Mouse (Mus musculus): ENCODE results near the gene Cntrl.

Cntrl gene

GRCm38 (mm10) chr2:35174100-35174499 is 64.8 kb downstream of the Cntrl start:
- no peak for DNase-seq (ENCODE audit: low spot score in 2 of 2)

GRCm38 (mm10) chr2:35175281-35176065 is 66.2 kb downstream of the Cntrl start:
- DNase-seq (ENCODE audit: low spot score in 2 of 2): no peak

- DNase-seq (ENCODE audit: low spot score in 2 of 2): no peak
These were observed 68.9 kb downstream of the Cntrl start for GRCm38 (mm10) chr2:35178153-35178552.

DNA sequence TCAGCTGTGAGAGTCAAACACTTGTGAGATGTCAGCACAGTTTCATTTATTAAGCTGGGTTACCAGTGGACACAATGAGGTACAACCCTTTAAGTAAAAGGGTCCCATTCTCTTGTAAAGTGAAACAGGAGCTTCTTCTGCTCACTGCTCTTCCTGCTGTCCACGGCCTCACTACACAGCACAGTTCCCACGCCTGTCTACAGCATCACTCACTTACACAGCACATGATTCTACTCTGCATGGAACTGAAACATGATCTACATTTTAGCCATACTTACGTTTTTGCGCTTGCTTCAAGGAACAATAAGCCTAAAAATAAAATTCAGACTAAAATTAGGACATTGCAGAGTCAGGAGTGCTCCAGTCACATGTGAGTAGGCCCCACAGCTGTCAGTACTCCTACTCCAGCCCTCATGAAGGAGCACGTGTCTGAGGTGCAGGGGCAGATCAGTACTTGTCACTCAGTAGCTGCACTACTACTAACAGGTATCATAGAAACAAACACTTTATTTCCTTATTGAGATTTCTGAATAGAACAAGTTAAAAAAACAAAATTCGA is 73.9 kb downstream of the Cntrl start:
- DNase-seq (ENCODE audit: low spot score in 2 of 2): no peak

DNA sequence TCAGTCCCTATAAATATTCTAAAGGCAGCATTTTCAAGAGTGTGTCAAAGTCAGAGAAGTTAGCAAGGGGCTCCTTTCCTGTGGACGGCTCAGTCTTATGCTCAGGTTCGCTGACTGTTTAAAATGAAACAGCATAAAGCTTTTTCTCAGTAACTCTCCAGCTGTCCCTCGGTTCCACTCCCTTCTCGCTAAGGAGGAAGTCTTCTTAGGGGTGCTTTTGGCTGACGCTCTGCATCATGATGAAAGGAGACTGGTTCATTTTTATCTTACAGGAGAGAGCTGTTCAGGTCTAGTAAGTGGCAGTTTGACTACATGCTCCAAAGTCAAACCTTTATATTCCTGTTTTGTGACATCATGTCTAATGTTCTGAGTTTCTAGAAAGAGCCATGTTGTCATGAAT is 79.6 kb downstream of the Cntrl start:
- DNase-seq (ENCODE audit: low spot score in 2 of 2): no peak

- no peak for DNase-seq (ENCODE audit: low spot score in 2 of 2)
These were observed 84.7 kb downstream of the Cntrl start for GRCm38 (mm10) chr2:35193976-35194375.

DNA sequence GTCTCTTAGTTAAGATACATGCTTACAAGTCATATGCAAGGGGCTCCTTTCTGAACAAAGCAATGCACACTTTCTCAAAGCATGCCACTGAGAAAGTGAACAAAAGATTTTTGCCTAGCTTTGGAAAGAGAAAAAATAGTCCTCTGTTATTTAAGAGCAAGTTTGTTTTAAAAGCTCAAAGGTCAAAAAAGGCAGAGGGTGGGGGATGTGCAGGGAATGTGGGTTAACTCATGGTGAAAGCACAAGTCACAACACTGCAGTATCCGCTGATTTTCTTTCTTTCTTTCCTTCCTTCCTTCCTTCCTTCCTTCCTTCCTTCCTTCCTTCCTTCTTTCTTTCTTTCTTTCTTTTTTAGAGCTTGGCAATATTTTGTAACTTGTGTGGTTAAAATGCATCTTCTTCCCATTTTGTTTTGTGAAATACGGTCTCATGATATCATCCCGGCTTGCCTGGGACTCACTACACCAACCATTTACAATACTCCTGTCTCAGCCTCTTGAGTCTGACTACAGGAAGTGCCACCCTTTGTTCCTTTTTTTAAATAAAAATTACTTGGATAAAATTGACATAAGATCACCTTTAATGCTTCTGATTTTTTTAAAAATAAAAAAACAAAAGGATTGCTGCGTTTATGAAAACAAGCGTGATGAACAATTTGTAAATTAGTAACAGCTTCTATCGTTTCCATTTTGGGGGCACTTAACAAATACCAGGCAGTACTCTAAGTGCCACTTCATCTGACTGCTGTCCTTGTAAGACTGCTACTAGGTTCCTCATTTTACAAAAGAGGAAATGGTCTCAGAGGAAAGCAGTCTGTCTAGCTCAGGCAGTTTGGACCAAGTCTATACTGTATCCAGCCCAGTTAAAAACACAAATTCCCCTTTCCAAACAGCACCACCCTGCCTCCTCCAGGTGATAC is 86.6 kb downstream of the Cntrl start:
- DNase-seq (ENCODE audit: low spot score in 2 of 2): no peak

DNA sequence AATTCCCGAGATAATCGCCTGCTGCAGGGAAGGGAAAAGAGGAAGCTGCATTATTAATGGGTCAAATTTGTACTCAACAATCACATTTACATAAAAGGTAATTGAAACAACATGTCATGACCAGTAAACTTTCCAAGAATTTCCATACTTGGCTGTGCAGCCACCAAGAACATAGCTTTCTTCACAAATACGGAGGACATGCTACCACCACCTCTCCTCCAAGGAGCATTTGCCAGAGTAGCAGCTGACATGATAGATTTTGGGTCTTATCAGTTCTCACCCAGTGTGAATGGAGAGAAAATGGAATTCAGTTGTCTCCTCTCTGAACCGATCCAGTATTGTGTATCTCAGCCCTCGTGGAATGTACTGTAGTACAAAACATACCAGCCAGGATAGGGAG is 90.2 kb downstream of the Cntrl start:
- peak in 1 of 2 experiments; percentile 28 for DNase-seq (ENCODE audit: low spot score in 2 of 2)

GRCm38 (mm10) chr2:35199971-35200897 is 90.9 kb downstream of the Cntrl start:
- peak in 1 of 2 experiments; percentile 64 for DNase-seq (ENCODE audit: low spot score in 2 of 2)

DNA sequence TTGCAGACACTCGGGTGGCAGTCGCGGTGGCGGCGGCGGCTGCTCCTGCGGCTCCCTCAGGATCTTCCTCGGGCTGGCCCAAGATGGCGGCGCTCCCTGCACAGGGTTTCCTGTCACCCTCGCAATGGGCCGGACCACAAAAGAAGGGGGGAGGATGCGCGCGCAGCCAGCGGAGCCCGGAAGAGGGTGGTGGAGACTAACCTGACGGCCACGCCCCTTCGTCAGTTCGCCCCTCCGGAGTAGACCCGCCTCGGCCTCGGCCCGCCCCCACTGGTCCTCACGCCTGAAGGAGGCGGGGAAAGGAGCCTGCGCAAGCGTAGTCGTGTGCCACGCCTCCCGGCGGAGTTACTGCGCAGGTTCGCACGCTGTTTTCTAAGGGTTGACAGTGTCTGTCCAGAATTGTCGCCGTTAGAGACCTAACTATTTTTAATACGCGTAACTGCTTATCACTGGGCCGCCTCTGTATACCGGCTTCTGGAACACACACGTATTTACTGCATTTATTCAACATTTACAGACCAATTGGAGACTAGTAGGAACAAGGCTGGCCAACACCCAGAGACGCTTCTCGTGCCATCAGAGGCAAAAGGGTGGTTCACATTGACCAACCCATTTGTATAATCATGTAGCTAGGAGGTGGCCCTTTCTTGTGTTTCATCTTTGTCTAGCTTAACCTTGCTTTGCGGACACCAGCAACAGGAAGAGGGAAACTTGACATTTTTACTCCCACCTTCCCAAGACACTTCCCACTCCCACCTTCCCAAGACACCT is 91.8 kb downstream of the Cntrl start, which contains the start of gene Rab14:
Gene Rab14 (minus strand): TSS at position 223 of the 771 bp plus-strand sequence.
- peak; percentile 99 to 100 for DNase-seq (ENCODE audit: low spot score in 2 of 2)

GRCm38 (mm10) chr2:35203729-35204128 is 94.4 kb downstream of the Cntrl start:
- no peak for DNase-seq (ENCODE audit: low spot score in 2 of 2)

DNA sequence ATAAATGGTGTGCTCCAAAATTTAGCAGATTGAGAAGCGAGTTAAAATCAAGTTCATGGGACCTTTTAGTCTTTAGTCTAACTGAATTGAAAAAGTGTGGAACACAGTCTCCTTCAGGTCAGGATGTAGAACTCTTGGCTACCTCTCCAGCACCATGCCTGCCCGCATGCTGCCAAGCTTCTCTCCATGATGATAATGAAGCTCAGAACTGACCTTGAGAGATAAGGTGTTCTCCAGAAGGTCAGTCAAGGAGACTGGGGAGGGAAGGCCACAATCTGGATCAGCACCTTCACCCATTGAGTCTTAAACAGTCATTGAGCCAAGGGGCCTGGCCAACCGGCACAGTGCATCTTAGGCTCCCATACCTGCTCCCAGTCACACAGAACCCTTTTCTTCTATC is 97.5 kb downstream of the Cntrl start:
- no peak for DNase-seq (ENCODE audit: low spot score in 2 of 2)

- no peak for DNase-seq (ENCODE audit: low spot score in 2 of 2)
These were observed 98.8 kb downstream of the Cntrl start for GRCm38 (mm10) chr2:35208054-35208453.

DNA sequence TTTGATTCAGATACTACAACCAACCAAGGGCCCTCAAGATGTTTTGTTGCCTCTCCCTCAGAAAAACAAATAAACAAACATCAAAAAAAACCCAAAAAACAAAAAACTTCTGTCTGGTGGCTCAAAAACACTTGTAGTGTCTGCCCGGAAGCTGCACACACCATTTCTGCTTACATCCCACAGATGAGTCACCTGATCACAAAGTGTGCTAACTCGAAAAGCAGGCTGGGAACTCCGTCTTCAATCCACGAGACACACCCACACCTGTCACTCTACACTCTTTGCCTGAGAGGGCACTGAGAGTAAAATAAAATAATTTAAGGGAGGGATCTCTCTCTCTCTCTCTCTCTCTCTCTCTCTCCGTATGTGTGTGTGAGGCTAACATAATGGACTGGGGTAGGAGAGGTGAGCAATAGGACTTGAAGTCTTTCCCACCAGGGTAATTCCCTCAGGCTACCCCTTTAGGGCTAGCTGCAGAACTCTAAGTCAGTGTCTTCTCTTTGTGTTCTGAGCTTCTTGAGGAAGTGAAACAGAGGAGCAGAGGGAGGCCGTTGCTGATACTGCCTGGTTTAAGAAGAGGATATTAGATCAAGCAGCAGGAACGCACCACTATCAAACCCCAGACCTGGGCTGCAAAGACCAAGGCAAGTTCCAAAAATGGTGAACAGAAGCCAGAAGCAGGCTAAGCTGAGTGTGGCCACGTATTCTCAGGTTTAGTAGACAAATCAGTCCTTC is 99.8 kb downstream of the Cntrl start:
- DNase-seq (ENCODE audit: low spot score in 2 of 2): no peak

DNA sequence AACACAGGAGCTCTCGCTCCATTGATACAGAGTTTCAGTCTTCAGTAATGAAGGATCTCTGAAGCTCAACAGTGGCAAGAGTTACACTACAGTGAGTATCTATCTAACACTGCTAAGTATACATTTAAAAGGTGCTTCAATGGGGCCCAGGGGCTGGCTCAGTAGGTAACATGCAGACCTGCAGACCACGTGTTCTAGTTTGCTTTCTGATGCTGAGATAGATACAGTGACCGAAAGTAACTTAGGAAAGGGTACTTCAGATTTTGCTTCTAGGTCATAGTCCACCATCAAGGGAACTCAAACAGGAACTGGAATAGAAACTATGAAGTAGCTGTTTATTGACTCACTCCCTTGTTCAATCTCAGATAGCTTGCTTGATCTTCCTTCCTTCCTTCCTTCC is 102.4 kb downstream of the Cntrl start:
- no peak for DNase-seq (ENCODE audit: low spot score in 2 of 2)

DNA sequence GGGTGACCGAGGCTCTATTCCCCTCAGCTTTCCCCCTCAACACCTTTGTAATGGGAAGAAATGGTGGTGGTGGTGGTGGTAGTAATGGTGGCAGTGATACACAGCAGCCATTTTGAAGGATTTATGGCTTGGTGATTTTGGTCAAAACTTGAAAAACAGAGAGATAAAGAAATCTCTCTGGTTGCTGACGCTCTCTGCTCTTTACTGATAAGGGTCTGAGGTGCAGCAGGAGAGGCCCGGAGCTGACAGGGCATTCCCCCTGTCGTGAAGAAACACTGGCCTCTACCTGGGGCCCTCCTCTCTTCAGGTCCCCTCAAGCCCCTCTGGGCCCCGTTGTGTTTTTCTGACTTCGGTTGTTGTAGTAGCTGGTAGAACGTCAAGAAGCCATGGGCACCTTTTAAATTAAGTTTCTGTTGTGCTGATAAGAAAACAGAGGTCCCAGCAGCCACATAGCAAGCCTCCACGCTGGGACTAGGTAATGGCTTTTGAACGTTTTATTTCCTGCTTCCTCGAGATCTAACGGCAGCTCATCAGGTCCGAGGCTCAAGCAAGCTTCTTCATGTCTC is 104.1 kb downstream of the Cntrl start:
- no peak for DNase-seq (ENCODE audit: low spot score in 2 of 2)

- DNase-seq (ENCODE audit: low spot score in 2 of 2): peak; percentile 68 to 77
These were observed 105.6 kb downstream of the Cntrl start for GRCm38 (mm10) chr2:35214881-35215358.

- no peak for DNase-seq (ENCODE audit: low spot score in 2 of 2)
These were observed 106.1 kb downstream of the Cntrl start for GRCm38 (mm10) chr2:35215363-35215762.

GRCm38 (mm10) chr2:35216701-35217100 is 107.4 kb downstream of the Cntrl start:
- DNase-seq (ENCODE audit: low spot score in 2 of 2): no peak
